Mouse (Mus musculus) erythroblast, adult 5-6 weeks (primary cell): ENCODE results near the gene Duox1. TPM values are rescaled to one million over a fixed set of nuclear protein-coding genes. Genes with fewer than 3 reads are reported as not detected.

Experiments used
- total RNA-seq, 2 experiments: library from RNA; stranded (forward) in 1 of 2; stranded (reverse) in 1 of 2; fragments of 150-400 nt in 1 of 2; fragments of 200-764, 138-1000 nt in 1 of 2; gene quantifications; 2 replicates each; pipeline versions ENCODE4 v1.2.3 to v1.2.4; 2015 to 2017; ENCODE audit warnings: low replicate concordance in 2 of 2

The Duox1 gene
- total RNA-seq, 2 experiments from 2014 or later: not detected

Other genes starting within 250 kb of the Duox1 start
- gene Spg11, start 197.3 kb upstream of the Duox1 start, total RNA-seq (2015; ENCODE audit: low replicate concordance): 2.5 and 4.4 TPM in 2 replicates
- gene Spg11, start 197.3 kb upstream of the Duox1 start, total RNA-seq (2017; ENCODE audit: low replicate concordance): 4.5 and 5.6 TPM in 2 replicates
- gene B2m, start 168.0 kb upstream of the Duox1 start, total RNA-seq (2015; ENCODE audit: low replicate concordance): 1,642 and 1,724 TPM in 2 replicates
- gene B2m, start 168.0 kb upstream of the Duox1 start, total RNA-seq (2017; ENCODE audit: low replicate concordance): 563 and 1,023 TPM in 2 replicates
- not detected in 2 replicates for gene Trim69, start 155.0 kb upstream of the Duox1 start, total RNA-seq (2015; ENCODE audit: low replicate concordance)
- gene Trim69, start 155.0 kb upstream of the Duox1 start, total RNA-seq (2017; ENCODE audit: low replicate concordance): not detected in 2 replicates
- gene Patl2, start 129.5 kb upstream of the Duox1 start, total RNA-seq (2015; ENCODE audit: low replicate concordance): not detected in 2 replicates
- gene Patl2, start 129.5 kb upstream of the Duox1 start, total RNA-seq (2017; ENCODE audit: low replicate concordance): not detected in 2 replicates
- gene Terb2, start 129.4 kb upstream of the Duox1 start, total RNA-seq (2015; ENCODE audit: low replicate concordance): not detected in 2 replicates
- gene Terb2, start 129.4 kb upstream of the Duox1 start, total RNA-seq (2017; ENCODE audit: low replicate concordance): not detected in 2 replicates
- 14.6 and 18.8 TPM in 2 replicates for gene Sord, start 80.9 kb upstream of the Duox1 start, total RNA-seq (2015; ENCODE audit: low replicate concordance)
- gene Sord, start 80.9 kb upstream of the Duox1 start, total RNA-seq (2017; ENCODE audit: low replicate concordance): 15.3 and 18.7 TPM in 2 replicates
- gene Duox2, start 17.2 kb upstream of the Duox1 start, total RNA-seq (2015; ENCODE audit: low replicate concordance): not detected in 2 replicates
- gene Duox2, start 17.2 kb upstream of the Duox1 start, total RNA-seq (2017; ENCODE audit: low replicate concordance): not detected in 2 replicates
- gene Duoxa2, start 16.8 kb upstream of the Duox1 start, total RNA-seq (2015; ENCODE audit: low replicate concordance): not detected in 2 replicates
- not detected in 2 replicates for gene Duoxa2, start 16.8 kb upstream of the Duox1 start, total RNA-seq (2017; ENCODE audit: low replicate concordance)
- 0.77 TPM in 1 of 2 replicates, not detected in the other for gene Duoxa1, start 1.9 kb upstream of the Duox1 start, total RNA-seq (2015; ENCODE audit: low replicate concordance)
- gene Duoxa1, start 1.9 kb upstream of the Duox1 start, total RNA-seq (2017; ENCODE audit: low replicate concordance): not detected in 2 replicates
- 0.84 TPM in 1 of 2 replicates, not detected in the other for gene Shf, start 53.5 kb downstream of the Duox1 start, total RNA-seq (2015; ENCODE audit: low replicate concordance)
- 6.3 and 13.0 TPM in 2 replicates for gene Shf, start 53.5 kb downstream of the Duox1 start, total RNA-seq (2017; ENCODE audit: low replicate concordance)
- gene Slc28a2, start 110.8 kb downstream of the Duox1 start, total RNA-seq (2015; ENCODE audit: low replicate concordance): 12.3 and 16.5 TPM in 2 replicates
- 11.7 and 15.9 TPM in 2 replicates for gene Slc28a2, start 110.8 kb downstream of the Duox1 start, total RNA-seq (2017; ENCODE audit: low replicate concordance)
- gene Gm14085, start 169.3 kb downstream of the Duox1 start, total RNA-seq (2015; ENCODE audit: low replicate concordance): 0.58 TPM in 1 of 2 replicates, not detected in the other
- gene Gm14085, start 169.3 kb downstream of the Duox1 start, total RNA-seq (2017; ENCODE audit: low replicate concordance): 0.28 and 2.2 TPM in 2 replicates